Mouse (Mus musculus) bone marrow macrophage, adult 2 months (primary cell): Measurements from ENCODE around the gene Cadm1.

ENCODE experiments used
- CTCF ChIP-seq: IDR thresholded peaks from 2 replicates; pipeline ENCODE4 v1.5.1; 2012; ENCODE audit warnings: low read depth, mild to moderate bottlenecking, low read length, moderate library complexity
- POLR2A ChIP-seq: IDR thresholded peaks from 2 replicates; pipeline ENCODE4 v1.6.1; 2012; ENCODE audit warnings: mild to moderate bottlenecking, low read depth, low read length, borderline replicate concordance

DNA sequence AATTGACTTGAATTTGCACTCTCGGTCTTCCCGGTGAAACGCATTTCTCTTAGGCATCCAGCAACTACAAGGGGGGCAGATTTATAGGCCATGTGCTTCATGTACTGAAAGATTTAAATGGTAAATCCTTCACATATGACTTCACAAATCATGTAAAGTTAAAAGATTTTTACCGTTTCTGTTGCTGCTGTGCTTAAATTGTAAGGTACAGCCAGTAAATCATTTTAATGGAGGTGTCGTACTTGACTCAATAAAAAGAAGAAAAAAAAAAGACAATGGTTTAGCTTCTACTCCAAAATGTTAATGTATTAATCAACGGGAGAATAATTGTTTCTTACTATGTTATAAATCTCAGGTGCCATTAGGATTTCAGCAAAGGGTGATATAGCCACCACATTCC lies 317.0 kb downstream of the Cadm1 start:
- TF ChIP-seq CTCF = no peak
- no peak for TF ChIP-seq POLR2A
